Mouse (Mus musculus) heart, embryonic 13.5 days (tissue): ENCODE measurements at regions not wholly inside any gene's neighbourhood (a gene's known extent, or its start where the extent isn't known, plus 50 kb on each side); places are given as distances from the start of the nearest gene placed in this dataset. TPM values are rescaled to one million over a fixed set of nuclear protein-coding genes. Genes with fewer than 3 reads are reported as not detected.

Source experiments
- microRNA-seq: library from miRNA; unstranded; fragments of <30 nt; microRNA quantifications from one replicate; pipeline ENCODE4, GENCODE M21; 2016

Small RNA genes in the stretch of these regions (microRNA-seq; reads per million reads assigned to microRNA genes)
- gene Mir6363, result not detected
